In genomic region chr11:87246724-87247493, GRCm38 (mm10) we compare ENCODE assay signal across 13 mouse cellular contexts.
DNase-seq lines count a peak whose midpoint lies in the region; ATAC-seq and TF ChIP-seq lines count a peak whose summit lies in the region.
"Had no signal": no experiment of that assay in that cellular context is flagged by ENCODE, and none has a peak within 500 bp of the region (broad histone marks: within the 10 kb centered on the region; RNA-seq: fewer than 3 reads in every experiment).

No protein-coding gene starts in this region.

- H3K4me3 ChIP-seq in heart, embryonic 13.5 days = no peak overlapping the region
- peak overlapping the region; percentile 33 for H3K4me3 ChIP-seq in megakaryocyte, embryonic 14.5 days (replicated peaks)
- no peak overlapping the region for H3K4me3 ChIP-seq in forebrain, embryonic 14.5 days (ENCODE audit: low read depth, low read length)
- H3K4me3 ChIP-seq in heart, postnatal 0 days (ENCODE audit: low read depth, low read length) = no peak overlapping the region
- H3K4me3 ChIP-seq: embryonic facial prominence, embryonic 12.5 days; neural tube, embryonic 15.5 days had no signal

- H3K4me1 ChIP-seq in heart, embryonic 13.5 days = peaks cover 51% of the 10 kb centered on the region
- H3K4me1 ChIP-seq in megakaryocyte, embryonic 14.5 days = peaks cover 53% of the 10 kb centered on the region
- H3K4me1 ChIP-seq in forebrain, embryonic 14.5 days (ENCODE audit: control insufficient read depth, insufficient read depth, low read length) = peaks cover 5% of the 10 kb centered on the region; the same call in 1 of the 2 replicates
- H3K4me1 ChIP-seq in heart, postnatal 0 days (ENCODE audit: control insufficient read depth, insufficient read depth) = peaks cover 26% of the 10 kb centered on the region

- no peak for TF ChIP-seq EP300 in heart, postnatal 0 days (IDR thresholded peaks at IDR 0.05; ENCODE audit: low read depth)

- no peak for DNase-seq in heart, adult 9 months (ENCODE audit: low spot score in 2 of 2)
- peak; percentile 52 for DNase-seq in forebrain, embryonic 14.5 days (ENCODE audit: low spot score)
- no peak for DNase-seq in heart, postnatal 0 days (ENCODE audit: low spot score)
- DNase-seq in urinary bladder, postnatal 36 days (ENCODE audit: low spot score in 2 of 2) = no peak
- DNase-seq: cerebellum, adult 9-11 months; kidney, postnatal 25 days had no signal

- 0 out of 2 replicates have a peak, but pooled peaks have one; percentile 31 for ATAC-seq in heart, embryonic 13.5 days (ENCODE audit: extremely low read depth, insufficient number of reproducible peaks, low FRiP score, low TSS enrichment)
- ATAC-seq in megakaryocyte, adult 5-6 weeks (ENCODE audit: poor library complexity, severe bottlenecking) = no peak
- peak; percentile 52; the same call in 1 of the 2 replicates for ATAC-seq in forebrain, embryonic 14.5 days
- peak; percentile 59 for ATAC-seq in heart, postnatal 0 days (ENCODE audit: insufficient read depth, low read depth)

- peak; percentile 36 for TF ChIP-seq CTCF in heart, postnatal 0 days (IDR thresholded peaks at IDR 0.05; ENCODE audit: low read depth)

- H3K9ac ChIP-seq in heart, embryonic 13.5 days = peak overlapping the region; percentile 73
- no peak overlapping the region for H3K9ac ChIP-seq in forebrain, embryonic 14.5 days (ENCODE audit: low read length)
- H3K9ac ChIP-seq in heart, postnatal 0 days (replicated peaks; ENCODE audit: low read depth, low read length) = no peak overlapping the region
- H3K9ac ChIP-seq: embryonic facial prominence, embryonic 12.5 days; hindbrain, embryonic 14.5 days; neural tube, embryonic 15.5 days had no signal

- H3K9me3 ChIP-seq in heart, embryonic 13.5 days = no peaks in the 10 kb centered on the region
- H3K9me3 ChIP-seq in megakaryocyte, embryonic 14.5 days = no peaks in the 10 kb centered on the region
- H3K9me3 ChIP-seq in forebrain, embryonic 14.5 days (replicated peaks; ENCODE audit: control insufficient read depth, low read length) = no peaks in the 10 kb centered on the region
- H3K9me3 ChIP-seq in heart, postnatal 0 days (replicated peaks; ENCODE audit: control insufficient read depth, low read length) = no peaks in the 10 kb centered on the region
- H3K9me3 ChIP-seq: embryonic facial prominence, embryonic 12.5 days; neural tube, embryonic 15.5 days had no signal

- no peaks in the 10 kb centered on the region for H3K36me3 ChIP-seq in heart, embryonic 13.5 days
- peaks cover 14% of the 10 kb centered on the region for H3K36me3 ChIP-seq in megakaryocyte, embryonic 14.5 days (replicated peaks; ENCODE audit: low read length)
- peaks cover 5% of the 10 kb centered on the region; the same call in 1 of the 2 replicates for H3K36me3 ChIP-seq in forebrain, embryonic 14.5 days (ENCODE audit: control insufficient read depth, insufficient read depth, low read length)
- no peaks in the 10 kb centered on the region for H3K36me3 ChIP-seq in heart, postnatal 0 days (replicated peaks; ENCODE audit: control insufficient read depth, insufficient read depth, low read length)
- H3K36me3 ChIP-seq: embryonic facial prominence, embryonic 12.5 days had no signal

- H3K27me3 ChIP-seq in heart, embryonic 13.5 days (replicated peaks) = no peaks in the 10 kb centered on the region
- H3K27me3 ChIP-seq in megakaryocyte, embryonic 14.5 days (replicated peaks) = no peaks in the 10 kb centered on the region
- H3K27me3 ChIP-seq in forebrain, embryonic 14.5 days (replicated peaks; ENCODE audit: control insufficient read depth, insufficient read depth, low read length) = no peaks in the 10 kb centered on the region
- H3K27me3 ChIP-seq in heart, postnatal 0 days (ENCODE audit: control insufficient read depth, insufficient read depth, low read length) = no peaks in the 10 kb centered on the region
- H3K27me3 ChIP-seq: CH12.LX; embryonic facial prominence, embryonic 12.5 days; neural tube, embryonic 15.5 days had no signal

- H3K27ac ChIP-seq in heart, embryonic 13.5 days (replicated peaks) = peak overlapping the region; percentile 95
- peak overlapping the region; percentile 55 for H3K27ac ChIP-seq in forebrain, embryonic 14.5 days (ENCODE audit: low read depth, low read length)
- peak overlapping the region; percentile 74 for H3K27ac ChIP-seq in heart, postnatal 0 days (ENCODE audit: low read depth)
- H3K27ac ChIP-seq: embryonic facial prominence, embryonic 12.5 days; hindbrain, embryonic 14.5 days; neural tube, embryonic 15.5 days had no signal

- 42% methylated on average over 9 of the region's 9 CpGs for WGBS in heart, embryonic 13.5 days
- 42% methylated on average over 9 of the region's 9 CpGs for whole genome bisulfite sequencing in forebrain, embryonic 14.5 days
- 37% methylated on average over 9 of the region's 9 CpGs for WGBS in heart, postnatal 0 days

- peak overlapping the region; percentile 63 for H3K4me2 ChIP-seq in heart, embryonic 13.5 days
- H3K4me2 ChIP-seq in forebrain, embryonic 14.5 days (ENCODE audit: low read length) = no peak overlapping the region
- peak overlapping the region; percentile 16; the same call in 1 of the 2 replicates for H3K4me2 ChIP-seq in heart, postnatal 0 days (ENCODE audit: low read depth, low read length)
- H3K4me2 ChIP-seq: embryonic facial prominence, embryonic 12.5 days; hindbrain, embryonic 14.5 days; neural tube, embryonic 15.5 days had no signal
